Mouse (Mus musculus) hindbrain, embryonic 12.5 days (tissue): ENCODE measurements at regions not wholly inside any gene's neighbourhood (a gene's known extent, or its start where the extent isn't known, plus 50 kb on each side); places are given as distances from the start of the nearest gene placed in this dataset.

Experiments
- ATAC-seq: fragments of 200-750 bp; cut with Nextera tagmentation; 2 replicates; pipeline ENCODE4 v1.8.0; 2017; ENCODE audit warnings: moderate TSS enrichment; ENCODE audit not compliant: low FRiP score
- H3K27ac ChIP-seq: fragments of 300-500 bp; sonication (generic); 2 replicates; pipeline ENCODE4 v1.5.1; 2016; ENCODE audit warnings: mild to moderate bottlenecking
- H3K27me3 ChIP-seq: fragments of 300-500 bp; sonication (generic); 2 replicates; pipeline ENCODE4 v1.6.1; 2016; ENCODE audit warnings: mild to moderate bottlenecking
- H3K36me3 ChIP-seq: fragments of 300-500 bp; sonication (generic); 2 replicates; pipeline ENCODE4 v1.6.1; 2016; ENCODE audit warnings: mild to moderate bottlenecking
- H3K4me1 ChIP-seq: fragments of 300-500 bp; sonication (generic); 2 replicates; pipeline ENCODE4 v1.6.1; 2016
- H3K4me2 ChIP-seq: fragments of 300-500 bp; sonication (generic); replicated peaks from 2 replicates; pipeline ENCODE4 v1.6.1; 2016; ENCODE audit warnings: mild to moderate bottlenecking
- H3K4me3 ChIP-seq: fragments of 300-500 bp; sonication (generic); 2 replicates; pipeline ENCODE4 v1.5.1; 2016; ENCODE audit warnings: mild to moderate bottlenecking
- H3K9ac ChIP-seq: fragments of 300-500 bp; sonication (generic); 2 replicates; pipeline ENCODE4 v1.6.1; 2016; ENCODE audit warnings: mild to moderate bottlenecking, moderate library complexity
- H3K9me3 ChIP-seq: fragments of 300-500 bp; sonication (generic); replicated peaks from 2 replicates; pipeline ENCODE4 v1.6.1; 2016; ENCODE audit warnings: mild to moderate bottlenecking
- WGBS: fragments of 180-500 bp; shearing (Covaris S2); methylation state at CpG from one replicate; pipeline ENCODE4 v1.1.7; 2016; 5-methylcytosine and 5-hydroxymethylcytosine counted together

- Histone ChIP-seq H3K27me3 (no peaks in the 10 kb centered on the region), H3K36me3 (no peaks in the 10 kb centered on the region), H3K4me3 (no peak overlapping the region), H3K9ac (no peak overlapping the region), H3K4me1 (no peaks in the 10 kb centered on the region), H3K9me3 (0 out of 2 replicates have a peak, but pooled peaks cover 5% of the 10 kb centered on the region), H3K27ac (no peak overlapping the region), H3K4me2 (no peak overlapping the region)
- no peak for ATAC-seq
These were observed 563.2 kb upstream of the Pcdh20 start for GRCm38 (mm10) chr14:89034390-89034789.

GRCm38 (mm10) chr14:89011440-89011839 lies 540.2 kb upstream of the Pcdh20 start:
- H3K4me2 ChIP-seq: no peak overlapping the region
- H3K27ac ChIP-seq: no peak overlapping the region
- WGBS: 87% methylated on average over 2 of the region's 2 CpGs
- no peaks in the 10 kb centered on the region for H3K36me3 ChIP-seq
- no peak overlapping the region for H3K9ac ChIP-seq
- H3K9me3 ChIP-seq: no peaks in the 10 kb centered on the region
- ATAC-seq: no peak
- H3K4me3 ChIP-seq: no peak overlapping the region
- no peaks in the 10 kb centered on the region for H3K27me3 ChIP-seq
- no peaks in the 10 kb centered on the region for H3K4me1 ChIP-seq

GRCm38 (mm10) chr14:89009648-89010047 lies 538.5 kb upstream of the Pcdh20 start:
- no peak for ATAC-seq
- Histone ChIP-seq H3K27me3 (no peaks in the 10 kb centered on the region), H3K4me1 (no peaks in the 10 kb centered on the region), H3K27ac (no peak overlapping the region), H3K4me2 (no peak overlapping the region), H3K9ac (no peak overlapping the region), H3K4me3 (no peak overlapping the region), H3K36me3 (no peaks in the 10 kb centered on the region), H3K9me3 (no peaks in the 10 kb centered on the region)
- 22% methylated on average over 1 of the region's 1 CpGs for WGBS

- H3K9me3 ChIP-seq: no peaks in the 10 kb centered on the region
- no peaks in the 10 kb centered on the region for H3K36me3 ChIP-seq
- H3K4me2 ChIP-seq: no peak overlapping the region
- H3K4me1 ChIP-seq: no peaks in the 10 kb centered on the region
- no peak overlapping the region for H3K4me3 ChIP-seq
- no peak for ATAC-seq
- WGBS: 17% methylated on average over 6 of the region's 6 CpGs
- H3K9ac ChIP-seq: no peak overlapping the region
- no peak overlapping the region for H3K27ac ChIP-seq
- no peaks in the 10 kb centered on the region for H3K27me3 ChIP-seq
These were observed 510.7 kb upstream of the Pcdh20 start for GRCm38 (mm10) chr14:88981895-88982294.

GRCm38 (mm10) chr14:88976007-88976406 lies 504.8 kb upstream of the Pcdh20 start:
- 93% methylated on average over 1 of the region's 1 CpGs for WGBS
- no peak overlapping the region for H3K4me2 ChIP-seq
- ATAC-seq: no peak
- H3K36me3 ChIP-seq: no peaks in the 10 kb centered on the region
- H3K9me3 ChIP-seq: no peaks in the 10 kb centered on the region
- H3K4me3 ChIP-seq: no peak overlapping the region
- H3K9ac ChIP-seq: no peak overlapping the region
- no peaks in the 10 kb centered on the region for H3K4me1 ChIP-seq
- H3K27ac ChIP-seq: no peak overlapping the region
- H3K27me3 ChIP-seq: no peaks in the 10 kb centered on the region

- no peaks in the 10 kb centered on the region for H3K27me3 ChIP-seq
- no peak for ATAC-seq
- H3K36me3 ChIP-seq: no peaks in the 10 kb centered on the region
- H3K9ac ChIP-seq: no peak overlapping the region
- no peak overlapping the region for H3K4me3 ChIP-seq
- no peaks in the 10 kb centered on the region for H3K4me1 ChIP-seq
- H3K4me2 ChIP-seq: no peak overlapping the region
- 64% methylated on average over 1 of the region's 1 CpGs for WGBS
- no peak overlapping the region for H3K27ac ChIP-seq
- no peaks in the 10 kb centered on the region for H3K9me3 ChIP-seq
These were observed 463.4 kb upstream of the Pcdh20 start for GRCm38 (mm10) chr14:88934569-88934968.
